Mouse (Mus musculus) skeletal muscle tissue, adult 2 months (tissue): ENCODE measurements at regions not wholly inside any gene's neighbourhood (a gene's known extent, or its start where the extent isn't known, plus 50 kb on each side); places are given as distances from the start of the nearest gene placed in this dataset.

Source experiments
- DNase-seq: peaks from one replicate; pipeline ENCODE4 v3.0.0-alpha.2; 2012; ENCODE audit warnings: low read depth, low spot score

DNA sequence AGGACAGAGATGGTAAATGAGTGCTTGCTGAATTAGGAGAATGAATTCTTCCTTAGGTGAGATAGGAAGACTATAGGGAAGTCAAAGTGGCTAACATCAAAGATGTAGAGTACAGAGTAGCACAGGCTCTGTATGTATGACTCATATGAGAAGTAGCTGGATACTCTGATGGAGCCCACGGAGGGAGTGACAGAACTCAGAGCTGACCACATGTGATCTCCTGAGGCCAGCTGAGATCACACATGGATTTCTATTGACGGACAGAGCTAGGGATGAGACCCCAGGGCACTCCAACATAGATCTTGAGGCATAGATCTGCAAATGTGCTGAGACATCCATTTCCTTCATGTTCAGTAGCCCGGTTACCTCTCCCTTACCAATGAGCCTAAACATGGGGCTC, 66.0 kb downstream of the Cops8 start:
- DNase-seq: no peak

DNA sequence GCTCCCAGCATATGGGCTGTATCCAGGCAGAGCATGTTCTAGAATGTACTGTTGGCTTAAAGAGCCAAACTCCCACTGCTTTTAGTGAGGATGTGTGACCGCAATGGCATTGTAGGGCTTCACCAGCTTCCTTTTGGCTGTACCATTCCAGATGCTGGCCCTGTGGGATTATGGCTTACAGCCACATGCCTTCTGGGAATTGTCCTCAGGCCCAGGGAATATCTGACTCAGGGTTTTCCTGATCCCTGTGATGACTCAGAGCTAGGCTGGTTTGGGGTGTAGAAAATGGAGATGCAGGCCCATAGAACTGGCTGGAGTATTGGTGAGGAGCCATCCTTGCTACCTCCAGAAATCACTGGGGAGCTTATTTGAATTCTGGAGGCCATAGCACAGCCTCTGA, 66.5 kb downstream of the Cops8 start:
- no peak for DNase-seq

DNA sequence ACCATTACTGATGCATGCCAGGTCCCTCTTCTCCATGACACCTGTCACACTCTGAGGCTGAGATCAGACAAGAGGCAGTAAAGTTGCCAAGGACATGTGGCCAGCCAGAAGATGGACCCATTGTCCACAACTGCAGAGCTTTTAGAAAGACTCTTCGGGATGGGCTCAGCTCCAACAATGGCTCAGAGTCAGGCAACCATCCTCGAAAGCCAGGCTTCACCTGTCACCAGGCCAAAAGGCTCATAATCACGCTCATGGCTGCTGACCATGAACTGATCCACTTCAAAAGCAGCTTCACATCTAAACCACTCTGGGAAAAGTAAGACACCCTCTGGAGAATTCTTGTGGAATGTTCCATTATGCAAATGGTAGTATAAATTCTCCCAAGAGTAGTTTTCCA, 67.6 kb downstream of the Cops8 start:
- no peak for DNase-seq

DNA sequence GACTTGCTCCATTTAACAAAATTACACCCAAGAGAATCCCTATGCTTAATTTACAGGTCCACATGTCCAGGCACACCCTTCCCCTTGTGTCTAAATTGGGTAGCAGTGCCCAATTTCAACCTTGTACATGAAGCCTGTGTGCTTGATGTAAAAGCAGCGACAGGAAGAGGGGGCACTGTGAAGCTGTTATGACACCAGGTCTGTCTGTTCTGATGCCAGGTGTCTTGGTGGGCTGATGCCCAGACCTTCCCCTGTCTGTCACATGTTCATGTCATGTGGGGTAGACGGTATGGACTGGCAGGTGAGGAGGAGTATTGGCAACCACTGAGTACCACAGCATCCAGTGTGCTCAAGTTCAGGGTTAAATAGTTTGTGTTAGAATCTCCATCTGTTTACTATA, 71.0 kb downstream of the Cops8 start:
- DNase-seq: no peak

DNA sequence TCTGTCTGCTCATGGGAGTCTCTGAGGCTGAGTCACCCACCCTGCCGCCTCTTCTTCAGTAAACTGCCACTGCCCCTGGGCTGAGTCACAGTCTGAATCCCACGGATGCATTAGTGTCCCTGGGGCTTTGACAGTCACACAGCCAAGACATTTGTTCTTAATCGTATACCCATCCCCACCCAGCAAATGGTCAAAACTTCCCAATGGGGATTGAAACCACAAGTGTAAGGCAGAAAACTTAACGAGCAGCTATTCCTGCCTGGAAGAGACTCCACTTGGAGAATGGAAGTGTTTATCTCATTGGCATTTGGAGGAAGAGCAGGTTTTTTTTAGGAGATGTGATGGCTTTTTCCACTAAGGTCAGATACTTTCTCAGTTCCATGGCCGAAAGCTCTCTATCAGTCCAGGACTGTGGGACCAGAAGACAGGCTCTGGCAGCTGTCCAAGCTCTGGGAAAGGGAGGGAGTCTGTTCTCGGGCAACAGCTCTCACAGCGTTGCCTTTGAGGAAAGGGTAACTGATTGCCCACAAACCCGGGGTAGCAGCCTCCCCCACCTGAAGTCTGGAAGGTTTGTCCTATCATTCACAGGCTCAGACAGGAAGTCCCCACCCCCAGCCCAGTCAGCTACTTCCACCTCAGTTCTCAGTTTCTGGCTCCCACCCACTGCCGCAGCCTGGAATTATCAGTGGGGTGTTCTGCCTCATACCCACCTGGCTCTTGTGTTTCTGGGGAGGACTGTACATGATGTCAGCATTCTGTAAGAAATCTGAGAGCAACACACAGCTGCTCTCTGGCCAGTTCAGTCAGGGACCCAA, 73.6 kb downstream of the Cops8 start:
- DNase-seq: peak; percentile 72

DNA sequence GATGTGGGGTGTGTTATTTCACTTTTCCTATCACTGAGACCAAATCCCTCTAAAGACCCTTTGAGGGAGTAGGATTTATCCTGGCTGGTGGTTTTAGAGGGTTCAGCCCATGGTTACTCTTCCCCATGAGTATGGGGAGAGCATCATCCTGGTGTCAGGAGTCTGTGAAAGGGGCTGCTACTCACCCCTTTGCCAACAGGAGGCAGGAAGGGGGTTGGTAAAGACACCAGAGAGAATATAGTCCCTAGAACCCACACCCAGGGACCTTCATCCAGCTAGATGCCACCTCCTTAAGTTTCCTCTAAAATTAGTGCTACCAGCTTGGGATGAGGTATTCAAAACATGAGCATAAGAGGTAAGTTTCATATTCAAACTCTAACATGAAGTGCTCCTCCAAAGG, 74.4 kb downstream of the Cops8 start:
- no peak for DNase-seq

DNA sequence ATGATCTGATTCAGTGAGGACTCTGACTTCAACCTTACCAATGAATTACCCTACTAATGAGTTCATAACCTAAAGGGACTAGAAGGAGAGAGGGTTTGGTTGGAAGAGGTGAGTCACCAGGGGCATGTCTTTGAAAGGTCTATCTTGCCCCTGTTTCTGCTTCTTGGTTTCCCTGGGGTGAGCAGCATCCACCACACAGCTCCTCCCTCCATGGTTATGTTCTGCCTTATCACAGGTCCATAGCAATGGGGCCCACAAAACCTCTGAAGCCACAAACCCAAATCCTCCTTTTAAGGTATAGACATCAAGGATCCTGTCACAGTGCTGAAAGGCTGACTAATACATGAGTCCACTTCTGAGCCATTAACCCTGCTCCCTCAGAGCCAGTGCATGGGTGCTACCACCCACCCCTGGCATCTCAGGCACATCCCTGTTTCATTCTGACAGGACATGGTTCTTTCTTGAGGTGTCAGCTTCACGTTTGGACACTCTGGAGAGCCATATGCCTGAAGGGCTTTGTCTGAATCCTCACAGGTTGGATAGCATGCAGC, 74.9 kb downstream of the Cops8 start:
- no peak for DNase-seq

DNA sequence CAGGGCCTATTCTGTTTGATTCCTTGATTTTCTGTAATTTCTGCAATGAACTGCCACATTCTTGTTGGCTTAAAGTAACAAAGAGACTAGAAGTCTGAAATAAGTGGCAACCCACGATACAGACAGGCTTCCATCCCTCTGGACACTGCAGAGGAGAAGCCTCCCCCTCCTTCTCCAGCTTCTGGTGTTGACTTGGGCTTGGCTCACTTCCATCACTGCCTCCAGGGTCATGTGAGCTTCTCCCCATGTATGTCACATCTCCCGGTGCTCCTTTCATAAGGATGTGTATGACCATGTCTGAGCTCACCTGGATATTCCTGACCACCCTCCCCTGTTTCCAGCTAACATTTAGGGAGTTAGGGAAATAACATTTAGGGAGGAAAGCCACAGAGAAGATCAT, 75.6 kb downstream of the Cops8 start:
- no peak for DNase-seq

DNA sequence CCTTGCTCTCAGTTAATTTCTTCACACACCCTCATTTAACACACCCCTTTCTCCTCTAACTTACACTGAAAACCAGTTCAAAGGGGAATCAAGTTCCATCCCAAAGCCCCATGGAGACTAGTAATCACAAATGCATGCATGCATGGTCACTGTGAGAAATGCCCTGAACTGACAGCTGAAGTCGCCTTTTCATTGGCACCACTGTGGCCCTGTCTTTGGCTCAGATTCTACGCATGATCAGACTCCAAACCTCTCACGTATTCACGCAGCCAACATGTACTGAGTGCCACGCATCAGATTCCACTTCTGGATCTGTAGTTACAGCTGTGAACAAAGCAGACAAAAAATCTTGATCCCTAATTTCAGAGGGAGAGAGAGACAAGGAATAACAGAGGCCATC, 85.3 kb downstream of the Cops8 start:
- no peak for DNase-seq

DNA sequence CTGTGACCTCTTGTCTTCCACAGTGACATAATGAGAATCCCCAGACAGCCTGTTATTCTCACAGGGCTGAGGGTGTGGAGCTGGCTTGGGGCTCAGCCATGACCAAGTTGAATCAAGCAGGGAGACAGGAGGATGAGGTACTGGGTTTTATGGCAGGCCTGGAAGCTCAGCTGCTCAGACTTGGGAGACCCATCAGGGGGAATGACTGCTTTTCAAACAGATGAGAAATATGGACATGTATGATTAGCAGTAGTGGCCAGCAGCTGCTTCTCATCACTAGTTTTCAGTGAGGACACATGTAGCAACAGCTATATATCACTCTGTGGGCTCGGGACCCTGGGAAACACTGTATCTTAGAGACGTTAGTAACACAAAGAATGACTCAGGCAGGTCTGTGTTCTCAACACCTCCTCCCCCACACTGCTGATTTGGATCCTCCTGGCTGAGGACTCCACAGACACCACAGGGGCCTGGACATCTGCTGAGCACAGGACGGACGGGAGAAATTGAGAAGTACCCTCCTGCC, 87.9 kb downstream of the Cops8 start:
- peak; percentile 47 for DNase-seq

DNA sequence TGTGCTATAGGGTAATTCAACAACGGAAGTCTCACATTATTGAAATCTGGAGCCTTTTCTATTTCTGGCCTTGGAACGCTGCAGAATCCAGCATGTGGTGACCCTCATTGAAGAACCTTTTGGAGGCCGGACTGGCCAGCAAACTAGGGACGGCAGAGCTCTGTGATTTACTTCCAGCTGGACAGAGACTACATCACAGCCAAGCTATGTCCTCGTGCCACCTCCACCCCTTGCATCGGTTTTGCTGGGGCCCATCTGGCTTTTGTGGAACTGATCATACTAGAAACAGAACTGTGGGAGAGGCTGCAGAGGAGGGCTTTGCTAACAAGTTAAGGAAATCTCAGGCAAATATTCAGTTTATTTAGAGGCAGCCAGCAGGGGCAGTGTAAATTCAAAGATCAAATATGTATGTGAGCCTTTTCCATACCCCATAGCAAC, 88.4 kb downstream of the Cops8 start:
- peak; percentile 18 for DNase-seq

DNA sequence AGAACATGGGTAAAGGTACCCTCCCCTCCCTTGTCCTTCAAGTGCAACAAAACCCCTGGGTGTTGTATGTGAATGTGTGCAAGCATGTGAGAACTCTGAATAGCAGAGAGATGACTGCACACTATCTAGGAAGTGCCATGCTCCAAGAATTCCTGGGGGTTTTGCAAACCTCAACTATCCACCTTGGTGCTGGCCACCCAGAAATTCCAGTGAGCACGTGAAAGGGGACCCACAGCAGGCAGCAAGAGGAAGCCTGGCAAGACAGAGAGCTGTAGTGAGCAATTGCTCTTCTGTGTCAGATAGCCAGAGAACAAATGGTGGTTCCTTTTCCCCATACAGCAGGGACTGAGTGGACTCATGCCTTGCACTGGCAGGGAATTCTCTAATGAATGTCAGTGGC, 90.1 kb downstream of the Cops8 start:
- no peak for DNase-seq

DNA sequence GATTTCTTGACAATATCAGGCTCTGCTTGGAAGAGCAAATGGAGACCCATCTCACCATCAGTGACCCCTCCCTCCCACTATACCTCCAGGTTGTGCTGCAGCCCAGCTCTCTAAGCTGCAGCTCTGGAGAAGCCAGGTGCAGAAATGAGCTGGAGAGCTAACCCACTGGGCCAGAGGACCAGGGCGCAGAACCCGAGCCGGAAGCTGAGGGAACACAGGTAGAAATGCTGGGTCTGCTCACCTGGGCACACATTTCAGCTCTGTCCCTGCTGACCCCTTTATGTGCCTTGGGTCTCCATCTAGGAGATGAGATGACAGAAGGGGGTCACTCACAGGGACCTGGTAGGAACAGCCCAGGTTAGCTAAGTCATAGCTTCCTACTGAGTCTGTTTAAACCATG, 92.0 kb downstream of the Cops8 start:
- no peak for DNase-seq

DNA sequence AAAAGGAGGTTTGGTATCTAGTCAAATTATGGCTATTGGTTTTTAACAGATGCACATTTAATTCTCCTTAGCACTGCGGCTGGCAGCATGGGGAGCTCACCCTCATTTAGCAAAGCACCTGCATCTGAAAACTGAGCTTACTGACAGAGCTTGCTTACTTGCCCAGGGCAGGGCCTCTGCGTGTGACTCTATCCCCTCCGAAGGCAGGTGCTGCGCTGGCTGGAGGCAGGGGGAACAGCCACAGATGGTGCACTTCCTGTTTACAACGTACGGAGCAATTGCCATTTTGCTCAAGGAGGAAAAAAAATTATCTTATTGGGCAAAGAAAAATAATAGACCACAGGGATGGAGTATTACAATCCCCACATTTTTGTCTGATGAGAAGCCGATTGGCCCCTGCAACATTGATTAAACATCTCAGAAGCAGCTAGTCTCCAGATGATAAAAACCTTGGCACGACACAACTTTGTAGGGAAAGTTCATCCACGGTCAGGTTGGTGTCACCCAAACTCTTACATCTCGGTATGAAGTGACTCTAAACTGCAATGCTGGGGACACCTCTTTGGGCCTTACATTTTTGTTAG, 92.5 kb downstream of the Cops8 start:
- DNase-seq: peak; percentile 64

DNA sequence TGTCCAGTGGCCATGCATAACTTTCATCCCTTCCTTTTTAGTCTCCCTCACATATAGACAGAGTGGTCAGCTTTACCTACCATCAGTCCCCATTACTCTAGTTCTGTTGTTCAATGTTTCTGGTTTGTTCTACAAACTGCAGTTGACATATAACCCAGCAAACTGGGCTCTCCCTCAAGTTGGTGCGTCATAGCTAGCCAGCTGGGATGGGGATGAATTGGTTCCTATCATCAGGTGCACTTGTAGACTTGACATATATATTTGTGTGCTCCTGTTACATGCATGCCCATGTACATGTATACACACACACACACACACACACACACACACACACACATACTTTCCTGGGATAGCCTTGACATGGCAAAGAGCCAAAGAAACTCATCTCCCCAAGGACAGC, 93.2 kb downstream of the Cops8 start:
- no peak for DNase-seq

DNA sequence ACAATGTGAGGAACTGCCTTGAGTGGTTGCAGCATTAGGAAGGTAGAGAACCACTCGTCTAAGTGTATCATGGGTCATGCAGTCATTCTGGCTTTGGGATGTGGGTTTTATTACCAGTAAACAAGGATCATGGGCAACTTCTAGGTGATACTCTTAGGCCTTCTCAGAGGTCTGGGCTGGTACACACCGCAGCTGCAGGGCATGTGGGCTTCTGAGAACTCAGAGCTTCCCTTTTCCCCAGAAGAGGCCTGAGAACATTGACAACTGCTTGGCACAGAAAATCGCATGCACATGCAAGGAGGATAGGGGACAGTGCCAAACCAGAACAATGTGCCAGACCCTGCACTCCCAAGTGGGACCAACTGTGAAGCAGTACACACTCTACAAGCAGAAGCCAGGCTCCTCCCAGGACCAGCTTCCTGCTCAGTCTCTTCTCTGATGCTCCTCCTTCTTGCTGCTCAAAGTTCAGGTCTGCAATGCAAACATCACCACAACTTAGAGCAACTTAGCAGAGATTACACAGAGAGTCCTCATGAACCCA, 94.3 kb downstream of the Cops8 start:
- peak; percentile 36 for DNase-seq

DNA sequence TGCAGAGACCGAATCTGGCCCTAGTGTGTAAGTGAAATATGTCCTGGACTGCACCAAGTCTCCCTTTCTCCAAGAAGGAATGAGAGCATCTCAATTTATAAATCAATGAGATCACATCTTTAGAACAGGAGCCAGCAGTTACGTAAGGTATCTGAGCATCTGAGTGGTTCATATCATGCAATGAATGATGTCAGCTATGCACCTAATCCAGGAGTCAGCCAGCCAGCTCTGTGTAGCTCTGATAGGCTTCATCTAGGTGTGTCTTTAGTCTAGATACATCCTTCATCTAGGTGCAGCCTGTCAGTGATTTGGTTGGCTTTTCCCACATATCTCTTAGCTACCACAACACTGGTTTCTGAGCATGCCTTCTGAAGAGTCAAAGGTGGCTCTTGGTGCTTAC, 95.8 kb downstream of the Cops8 start:
- peak; percentile 54 for DNase-seq

DNA sequence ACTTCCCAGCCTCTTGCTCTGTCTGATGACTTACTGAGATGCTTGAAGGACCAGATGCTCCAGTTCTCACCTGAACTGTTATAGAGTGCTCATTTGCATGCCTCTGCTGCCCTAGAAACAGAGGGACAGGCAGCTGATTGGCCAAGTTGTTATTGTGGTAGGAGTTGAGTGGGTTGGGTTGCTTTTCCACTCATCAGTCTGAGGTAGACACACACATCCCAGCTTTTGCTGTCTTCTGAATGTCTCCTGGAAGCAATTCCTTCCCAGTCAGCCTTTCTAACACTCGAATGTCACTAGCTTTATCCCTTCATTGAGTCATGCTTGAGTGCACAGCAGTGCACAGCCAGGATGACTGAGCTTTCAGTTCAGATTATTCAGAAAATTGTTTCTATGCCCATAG, 99.0 kb downstream of the Cops8 start:
- DNase-seq: no peak

DNA sequence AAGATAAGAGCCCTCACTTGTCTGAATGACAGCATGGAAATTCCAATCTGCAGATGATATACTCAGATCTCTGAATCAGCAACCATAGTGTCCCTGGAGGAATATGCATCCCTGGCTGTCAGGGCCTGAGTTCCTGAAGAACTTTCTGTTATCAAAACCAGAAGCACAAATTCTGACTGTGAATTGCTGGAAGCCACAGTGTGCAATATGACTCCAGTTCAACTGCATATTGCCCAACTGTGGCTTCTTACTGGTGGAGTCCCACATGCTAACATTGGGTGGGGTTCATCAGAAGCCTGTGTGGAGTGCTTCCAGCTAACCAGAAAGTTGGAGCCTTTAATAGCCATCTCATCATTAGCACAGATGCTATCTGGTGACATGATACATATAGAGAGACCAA, 103.6 kb downstream of the Cops8 start:
- peak; percentile 70 for DNase-seq

DNA sequence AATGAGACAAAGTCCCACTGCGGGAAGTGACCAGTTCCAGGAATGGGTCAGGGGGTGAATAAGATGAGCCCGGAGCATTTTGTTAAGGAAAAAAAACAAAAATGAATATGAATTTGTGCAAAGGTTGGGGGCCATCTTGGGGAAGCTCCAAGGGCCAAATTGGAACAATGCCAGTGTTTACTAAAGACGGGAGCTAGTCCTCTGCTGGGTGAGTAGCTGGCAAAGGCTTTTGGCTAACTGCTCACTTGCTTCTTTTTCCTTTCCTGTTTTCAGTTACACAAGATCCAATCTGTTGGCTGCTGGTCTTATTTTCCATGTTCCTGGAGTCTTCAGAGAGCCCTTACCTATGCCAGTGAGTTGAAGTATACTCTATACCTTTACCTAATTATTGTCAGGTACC, 107.0 kb downstream of the Cops8 start:
- no peak for DNase-seq

DNA sequence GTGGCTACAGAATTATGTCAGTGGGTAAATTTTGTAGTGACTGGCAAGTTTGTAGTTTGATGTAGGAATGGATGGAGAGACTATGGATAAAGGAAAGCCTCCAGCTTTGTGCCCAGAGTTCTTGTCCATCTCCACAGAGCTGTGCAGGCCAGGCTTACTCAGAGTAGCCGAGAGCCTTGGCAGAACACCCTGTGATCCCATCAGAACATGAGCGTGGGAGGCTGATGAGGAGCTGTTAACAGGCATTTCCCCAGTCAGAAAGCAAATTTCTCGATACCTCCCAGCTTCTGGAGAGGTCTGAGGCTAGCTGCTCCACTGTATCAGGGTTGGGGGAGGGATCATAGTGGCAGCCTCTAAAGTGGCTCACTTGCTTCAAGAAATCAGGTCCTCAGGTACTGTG, 107.8 kb downstream of the Cops8 start:
- peak; percentile 73 for DNase-seq

DNA sequence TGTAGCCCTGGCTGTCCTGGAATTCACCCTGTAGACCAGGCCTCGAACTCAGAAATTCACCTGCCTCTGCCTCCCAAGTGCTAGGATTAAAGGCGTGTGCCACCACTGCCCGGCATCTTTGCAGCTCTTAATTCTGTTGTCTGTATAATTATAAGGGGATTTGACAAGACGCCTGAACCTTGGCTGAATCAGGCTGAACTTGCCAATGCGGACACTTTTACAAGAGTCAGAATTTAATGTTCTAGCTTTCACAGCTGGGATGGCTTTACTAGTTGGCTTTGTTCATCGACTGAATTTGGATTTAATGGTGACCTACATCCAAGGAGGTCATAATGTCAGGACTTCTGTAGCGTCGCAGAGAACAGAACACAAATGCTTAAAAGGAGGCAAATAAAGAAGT, 108.3 kb downstream of the Cops8 start:
- DNase-seq: no peak
